Mouse (Mus musculus): Measurements from ENCODE around the gene Olig1.
"Not testable (repeated sequence)": the region's sequence is repeated elsewhere in the genome, so short reads cannot be mapped to it uniquely, and the experiment has no call there.

The Olig1 gene

GRCm38 (mm10) chr16:91246292-91246691, 23.3 kb upstream of the Olig1 start:
- no peak for DNase-seq

GRCm38 (mm10) chr16:91255419-91256164, 14.0 kb upstream of the Olig1 start:
- DNase-seq, result not testable (repeated sequence)

- DNase-seq, result no peak
These were observed 10.6 kb upstream of the Olig1 start for GRCm38 (mm10) chr16:91258956-91259355.

GRCm38 (mm10) chr16:91260861-91261260, 8.7 kb upstream of the Olig1 start:
- DNase-seq, result no peak

- no peak for DNase-seq
These were observed 6.9 kb upstream of the Olig1 start for GRCm38 (mm10) chr16:91262467-91263220.

GRCm38 (mm10) chr16:91265972-91266371, 3.6 kb upstream of the Olig1 start:
- DNase-seq, result no peak

- DNase-seq, result no peak
These were observed 684 bp upstream of the Olig1 start for GRCm38 (mm10) chr16:91268724-91269452.

- DNase-seq, result no peak
These were observed 820 bp downstream of the Olig1 start for GRCm38 (mm10) chr16:91270212-91270971.

- no peak for DNase-seq
These were observed 1.5 kb downstream of the Olig1 start for GRCm38 (mm10) chr16:91270982-91271549.

- DNase-seq, result no peak
These were observed 2.1 kb downstream of the Olig1 start for GRCm38 (mm10) chr16:91271634-91272033.

- DNase-seq, result no peak
These were observed 10.9 kb downstream of the Olig1 start for GRCm38 (mm10) chr16:91280516-91280915.

GRCm38 (mm10) chr16:91292080-91292479, 22.5 kb downstream of the Olig1 start:
- DNase-seq, result no peak

- DNase-seq, result no peak
These were observed 23.3 kb downstream of the Olig1 start for GRCm38 (mm10) chr16:91292719-91293333.

GRCm38 (mm10) chr16:91297726-91298125, 28.2 kb downstream of the Olig1 start:
- DNase-seq, result no peak

GRCm38 (mm10) chr16:91299412-91299811, 29.8 kb downstream of the Olig1 start:
- no peak for DNase-seq

- DNase-seq, result no peak
These were observed 31.3 kb downstream of the Olig1 start for GRCm38 (mm10) chr16:91300641-91301441.

GRCm38 (mm10) chr16:91301454-91301853, 31.9 kb downstream of the Olig1 start:
- no peak for DNase-seq

- no peak for DNase-seq
These were observed 34.5 kb downstream of the Olig1 start for GRCm38 (mm10) chr16:91303776-91304709.

- DNase-seq, result no peak
These were observed 36.0 kb downstream of the Olig1 start for GRCm38 (mm10) chr16:91305512-91306111.
